9 mouse cellular contexts compared by ENCODE assay signal in the genomic region with DNA sequence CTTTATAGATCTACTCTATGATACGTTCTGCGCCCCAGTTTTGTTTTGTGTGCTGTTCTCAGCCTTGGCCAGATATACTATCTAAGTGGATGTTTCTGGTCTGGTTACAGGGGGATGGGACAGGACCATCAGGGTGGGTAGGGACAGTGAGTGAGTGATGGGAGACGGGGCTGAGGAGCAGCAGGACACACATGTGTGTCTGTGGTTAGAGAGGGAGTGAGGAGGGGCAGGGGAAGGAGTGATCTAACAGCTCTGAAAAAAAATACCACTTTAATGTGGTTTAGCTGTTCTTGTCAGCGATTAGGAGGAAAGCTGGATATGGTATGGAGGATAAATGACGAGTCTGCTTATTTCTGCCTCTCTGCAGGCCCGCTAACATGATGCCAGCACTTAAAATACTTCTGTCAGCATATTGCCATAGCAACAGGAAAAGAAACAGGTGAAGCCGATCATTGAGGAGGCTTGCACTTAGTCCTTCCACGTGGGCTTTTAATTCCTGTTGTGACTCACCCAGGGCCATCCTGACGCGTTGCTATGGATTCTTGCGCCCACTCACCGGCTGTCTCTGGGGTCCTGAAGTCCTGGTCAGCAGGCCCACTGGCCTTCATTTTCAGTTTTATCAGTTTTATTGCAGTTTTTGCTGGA. TPM values are rescaled to one million over a fixed set of nuclear protein-coding genes. Genes with fewer than 3 reads are reported as not detected.
A peak's percentile ranks its signal among the peaks of the same experiment; 100 is the strongest.
DNase-seq lines count a peak whose midpoint lies in the region; ATAC-seq and TF ChIP-seq lines count a peak whose summit lies in the region.
"Had no signal": no experiment of that assay in that cellular context is flagged by ENCODE, and none has a peak within 500 bp of the region (broad histone marks: within the 10 kb centered on the region; RNA-seq: fewer than 3 reads in every experiment).

No protein-coding gene starts in this region.

- WGBS in lung, postnatal 0 days = 40% methylated on average over 12 of the region's 12 CpGs
- WGBS in neural tube, embryonic 15.5 days = 49% methylated on average over 12 of the region's 12 CpGs

- H3K4me3 ChIP-seq in lung, postnatal 0 days (ENCODE audit: low read depth, low read length) = no peak overlapping the region
- H3K4me3 ChIP-seq in cortical plate, adult 2 months (ENCODE audit: insufficient read depth, low read length) = no peak overlapping the region
- no peak overlapping the region for H3K4me3 ChIP-seq in neural tube, embryonic 15.5 days (replicated peaks)

- H3K27me3 ChIP-seq in lung, postnatal 0 days (replicated peaks; ENCODE audit: insufficient read depth, low read length) = no peaks in the 10 kb centered on the region
- H3K27me3 ChIP-seq in neural tube, embryonic 15.5 days (replicated peaks) = no peaks in the 10 kb centered on the region; the same call in none of the 2 replicates

- 0 out of 2 replicates have a peak, but pooled peaks have one; percentile 19 for TF ChIP-seq POLR2A in cortical plate, adult 2 months (IDR thresholded peaks at IDR 0.05; ENCODE audit: extremely low read depth, insufficient read depth, low read length)

- TF ChIP-seq EP300 in lung, postnatal 0 days (IDR thresholded peaks at IDR 0.05) = no peak

- no peaks in the 10 kb centered on the region for H3K9me3 ChIP-seq in lung, postnatal 0 days (ENCODE audit: low read length)
- no peaks in the 10 kb centered on the region for H3K9me3 ChIP-seq in neural tube, embryonic 15.5 days (replicated peaks)

- no peak overlapping the region for H3K9ac ChIP-seq in lung, postnatal 0 days (replicated peaks; ENCODE audit: low read depth)
- no peak overlapping the region for H3K9ac ChIP-seq in neural tube, embryonic 15.5 days (replicated peaks)

- DNase-seq in lung, postnatal 0 days (ENCODE audit: low spot score) = peak; percentile 38
- DNase-seq in lung, postnatal 25 days (ENCODE audit: low spot score) = no peak
- DNase-seq in layer of hippocampus, adult 8-10 months (ENCODE audit: low spot score in 2 of 2) = peak; percentile 57 to 69
- DNase-seq in cerebellum, postnatal 36 days = no peak
- DNase-seq in gastrocnemius, postnatal 25 days = no peak
- no peak for DNase-seq in heart, adult 18-20 months

- H3K27ac ChIP-seq in lung, postnatal 0 days (ENCODE audit: low read length) = no peak overlapping the region
- peak overlapping the region; percentile 7; the same call in 1 of the 2 replicates for H3K27ac ChIP-seq in cortical plate, adult 2 months (ENCODE audit: insufficient read depth, low read length)
- no peak overlapping the region for H3K27ac ChIP-seq in neural tube, embryonic 15.5 days (replicated peaks)
- H3K27ac ChIP-seq: macrophage had no signal

- H3K4me2 ChIP-seq in lung, postnatal 0 days (replicated peaks; ENCODE audit: low read depth, low read length) = no peak overlapping the region
- no peak overlapping the region for H3K4me2 ChIP-seq in neural tube, embryonic 15.5 days

- no peaks in the 10 kb centered on the region for H3K4me1 ChIP-seq in lung, postnatal 0 days (ENCODE audit: insufficient read depth, low read depth, low read length)
- peaks cover 5% of the 10 kb centered on the region for H3K4me1 ChIP-seq in cortical plate, adult 2 months (ENCODE audit: control insufficient read depth, insufficient read depth, low read length)
- H3K4me1 ChIP-seq in neural tube, embryonic 15.5 days = peaks cover 6% of the 10 kb centered on the region; the same call in 1 of the 2 replicates

- no peak for ATAC-seq in lung, postnatal 0 days
- ATAC-seq in neural tube, embryonic 15.5 days (ENCODE audit: low FRiP score) = peak; percentile 35; the same call in 1 of the 2 replicates

- no peak for TF ChIP-seq CTCF in lung, postnatal 0 days (IDR thresholded peaks at IDR 0.05)
- TF ChIP-seq CTCF in cortical plate, adult 2 months (IDR thresholded peaks at IDR 0.05; ENCODE audit: extremely low read depth, insufficient read depth, low read length) = no peak

- H3K36me3 ChIP-seq in lung, postnatal 0 days (ENCODE audit: insufficient read depth, low read length) = no peaks in the 10 kb centered on the region
- H3K36me3 ChIP-seq in neural tube, embryonic 15.5 days = no peaks in the 10 kb centered on the region

RNA-seq across cellular contexts. Expression of a gene that starts 25.4 kb away (rescaled TPM):
- 0.29 and 0.45 TPM in 2 replicates for polyA plus RNA-seq in lung, postnatal 0 days (2015; fragmentation: Nextera tagmentation; extraction: Ambion mirVana)
- polyA plus RNA-seq in cortical plate, adult 2 months (2012; rRNA removed) = 0.13 TPM in 2 replicates
- not detected for total RNA-seq in layer of hippocampus, adult 8-10 months (2022)
- polyA plus RNA-seq in neural tube, embryonic 15.5 days (2015; fragmentation: Nextera tagmentation; extraction: Ambion mirVana) = 0.09 and 0.38 TPM in 2 replicates
- total RNA-seq in gastrocnemius, postnatal 25 days (2021) = under 1 TPM in 1 of 2 experiments, not detected in 1; 0.13 TPM
- total RNA-seq in heart, adult 18-20 months (2021) = 1 to 10 TPM in 1 of 2 experiments, under 1 TPM in 1; 0.72 to 5.1 TPM

RNA-seq across cellular contexts. Expression of a gene that starts 39.5 kb away (rescaled TPM):
- 8.3 and 9.2 TPM in 2 replicates for polyA plus RNA-seq in lung, postnatal 0 days (2015; fragmentation: Nextera tagmentation; extraction: Ambion mirVana)
- polyA plus RNA-seq in cortical plate, adult 2 months (2012; rRNA removed) = 3.0 and 3.9 TPM in 2 replicates
- 1 to 10 TPM in 3 of 4 experiments, under 1 TPM in 1; 0.87 to 1.7 (median 1.5) TPM for total RNA-seq in layer of hippocampus, adult 8-10 months (2022)
- 0.70 and 2.1 TPM in 2 replicates for polyA plus RNA-seq in neural tube, embryonic 15.5 days (2015; fragmentation: Nextera tagmentation; extraction: Ambion mirVana)
- total RNA-seq in gastrocnemius, postnatal 25 days (2021) = 1 to 10 TPM in 1 of 2 experiments, not detected in 1; 1.1 TPM
- 1 to 10 TPM; 1.3 to 2.0 TPM for total RNA-seq in heart, adult 18-20 months (2021)

Comparison
In these comparisons a context has a peak if more than half of its experiments do, and no peak if none do; other contexts are left out.
1. DNase-seq: peak in lung, postnatal 0 days (single experiment) and layer of hippocampus, adult 8-10 months (2 of 2); none in lung, postnatal 25 days (single experiment), cerebellum, postnatal 36 days (0 of 2), gastrocnemius, postnatal 25 days (single experiment) and heart, adult 18-20 months (0 of 2).